Mouse (Mus musculus) MEL (cell line): ENCODE measurements around the gene Vangl1. TPM values are rescaled to one million over a fixed set of nuclear protein-coding genes. Genes with fewer than 3 reads are reported as not detected.

ENCODE experiments used
- DNase-seq: peaks from one replicate; pipeline ENCODE4 v3.0.0; 2011; ENCODE audit warnings: low read depth, low spot score
- H3K27ac ChIP-seq: 2 replicates; pipeline ENCODE4 v1.5.1; 2012; ENCODE audit warnings: low read depth, mild to moderate bottlenecking, control low read depth, low read length, moderate library complexity; ENCODE audit not compliant: control insufficient read depth
- H3K27me3 ChIP-seq, 2 experiments: fragments of 150-350 bp in 1 of 2; sonication (generic) in 1 of 2; 2 replicates each; pipeline ENCODE4 v1.6.1; 2012; ENCODE audit warnings: low read length in 2 of 2, mild to moderate bottlenecking in 2 of 2, improper control_type of control experiment in 1 of 2, moderate library complexity in 1 of 2; ENCODE audit not compliant: insufficient read depth in 2 of 2, control insufficient read depth in 1 of 2
- H3K36me3 ChIP-seq, 2 experiments: 2 replicates each; pipeline ENCODE4 v1.6.1; 2012 to 2014; ENCODE audit warnings: low read length in 2 of 2, improper control_type of control experiment in 1 of 2, inconsistent platforms in 1 of 2, mild to moderate bottlenecking in 1 of 2; ENCODE audit not compliant: insufficient read depth in 2 of 2, control insufficient read depth in 1 of 2
- H3K4me1 ChIP-seq, 2 experiments: fragments of 150-350 bp in 1 of 2; sonication (generic) in 1 of 2; 2 replicates each; pipeline ENCODE4 v1.6.1; 2012; ENCODE audit warnings: low read length in 2 of 2, improper control_type of control experiment in 1 of 2, mild to moderate bottlenecking in 1 of 2; ENCODE audit not compliant: insufficient read depth in 2 of 2, control insufficient read depth in 1 of 2
- H3K4me3 ChIP-seq, 2 experiments: fragments of 150-350 bp in 1 of 2; sonication (generic) in 1 of 2; 2 replicates each; pipeline ENCODE4 v1.5.1; 2012; ENCODE audit warnings: low read depth in 2 of 2, low read length in 2 of 2, mild to moderate bottlenecking in 2 of 2, moderate library complexity in 2 of 2, control low read depth in 1 of 2, improper control_type of control experiment in 1 of 2; ENCODE audit not compliant: control insufficient read depth in 1 of 2, insufficient read depth in 1 of 2
- H3K79me2 ChIP-seq: 2 replicates; pipeline ENCODE4 v1.6.1; 2012; ENCODE audit warnings: mild to moderate bottlenecking, low read length, moderate library complexity; ENCODE audit not compliant: control insufficient read depth, poor library complexity, insufficient read depth
- H3K9ac ChIP-seq: 2 replicates; pipeline ENCODE4 v1.6.1; 2012; ENCODE audit warnings: low read depth, mild to moderate bottlenecking, control low read depth, low read length, moderate library complexity; ENCODE audit not compliant: control insufficient read depth, poor library complexity, severe bottlenecking
- H3K9me3 ChIP-seq: fragments of 150-350 bp; sonication (generic); replicated peaks from 2 replicates; pipeline ENCODE4 v1.6.1; 2012; ENCODE audit warnings: mild to moderate bottlenecking, low read length, improper control_type of control experiment, moderate library complexity; ENCODE audit not compliant: insufficient read depth
- BHLHE40 ChIP-seq: IDR thresholded peaks from 2 replicates; pipeline ENCODE4 v1.6.1; 2012; ENCODE audit warnings: low read depth, mild to moderate bottlenecking, inconsistent platforms, low read length, improper control_type of control experiment, borderline replicate concordance
- E2F4 ChIP-seq: IDR thresholded peaks from 2 replicates; pipeline ENCODE4 v1.6.1; 2011; ENCODE audit warnings: low read depth, low read length, improper control_type of control experiment, borderline replicate concordance
- GATA1 ChIP-seq: IDR thresholded peaks from 2 replicates; pipeline ENCODE4 v1.6.1; 2011; ENCODE audit warnings: low read depth, low read length, improper control_type of control experiment
- MAZ ChIP-seq: IDR thresholded peaks from 2 replicates; pipeline ENCODE4 v1.6.1; 2012; ENCODE audit warnings: low read depth, mild to moderate bottlenecking, inconsistent platforms, low read length, improper control_type of control experiment
- MEF2A ChIP-seq: IDR thresholded peaks from 2 replicates; pipeline ENCODE4 v1.6.1; 2014; ENCODE audit warnings: low read depth, mild to moderate bottlenecking, inconsistent platforms, low read length, improper control_type of control experiment; ENCODE audit not compliant: poor library complexity, insufficient replicate concordance, severe bottlenecking; ENCODE audit errors: extremely low read depth
- MYC ChIP-seq: IDR thresholded peaks from 2 replicates; pipeline ENCODE4 v1.6.1; 2011; ENCODE audit warnings: low read depth, mild to moderate bottlenecking, low read length, improper control_type of control experiment, moderate library complexity
- NRF1 ChIP-seq: IDR thresholded peaks from 2 replicates; pipeline ENCODE4 v1.6.1; 2014; ENCODE audit warnings: low read depth, mild to moderate bottlenecking, inconsistent platforms, low read length, improper control_type of control experiment, moderate library complexity; ENCODE audit not compliant: poor library complexity, insufficient read depth, severe bottlenecking
- POLR2A ChIP-seq, 2 experiments: IDR thresholded peaks; 2 replicates each; pipeline ENCODE4 v1.6.1; 2011 to 2012; ENCODE audit warnings: low read length in 2 of 2, mild to moderate bottlenecking in 2 of 2, control low read depth in 1 of 2, improper control_type of control experiment in 1 of 2, low read depth in 1 of 2, moderate library complexity in 1 of 2; ENCODE audit not compliant: control insufficient read depth in 1 of 2, insufficient read depth in 1 of 2, poor library complexity in 1 of 2
- POLR2AphosphoS5 ChIP-seq: IDR thresholded peaks from 2 replicates; pipeline ENCODE4 v1.6.1; 2012; ENCODE audit warnings: low read depth, borderline replicate concordance, mild to moderate bottlenecking, inconsistent platforms, low read length, moderate library complexity, mixed read lengths
- RAD21 ChIP-seq: IDR thresholded peaks from 2 replicates; pipeline ENCODE4 v1.6.1; 2011; ENCODE audit warnings: mild to moderate bottlenecking, low read depth, low read length, improper control_type of control experiment
- SIN3A ChIP-seq: IDR thresholded peaks from 2 replicates; pipeline ENCODE4 v1.6.1; 2012; ENCODE audit warnings: low read length, improper control_type of control experiment, inconsistent platforms
- TBP ChIP-seq: IDR thresholded peaks from 2 replicates; pipeline ENCODE4 v1.8.0; 2011; ENCODE audit warnings: low read depth, low read length, improper control_type of control experiment
- ZC3H11A ChIP-seq: IDR thresholded peaks from 2 replicates; pipeline ENCODE4 v1.6.1; 2012; ENCODE audit warnings: low read depth, mild to moderate bottlenecking, inconsistent platforms, low read length, improper control_type of control experiment
- ZKSCAN1 ChIP-seq: IDR thresholded peaks from 2 replicates; pipeline ENCODE4 v1.6.1; 2012; ENCODE audit warnings: low read depth, mild to moderate bottlenecking, inconsistent platforms, low read length, improper control_type of control experiment, moderate library complexity
- ZMIZ1 ChIP-seq: IDR thresholded peaks from 2 replicates; pipeline ENCODE4 v1.6.1; 2012; ENCODE audit warnings: low read depth, mild to moderate bottlenecking, inconsistent platforms, low read length, improper control_type of control experiment, moderate library complexity
- polyA plus RNA-seq, 2 experiments: library from polyadenylated mRNA; stranded (reverse) in 1 of 2; unstranded in 1 of 2; fragments of >175 nt in 1 of 2; fragments of >200 nt in 1 of 2; gene quantifications; 2 replicates each; pipeline versions ENCODE4 v1.2.1 to v1.2.4; 2012; ENCODE audit warnings: low replicate concordance in 2 of 2, low read depth in 1 of 2; ENCODE audit not compliant: insufficient read length in 2 of 2, insufficient read depth in 1 of 2, missing spikeins in 1 of 2
- total RNA-seq: library from RNA; depleted of rRNA; stranded (reverse); fragments of 300-350 nt; gene quantifications from 2 replicates; pipeline ENCODE4 v1.2.3, GENCODE M21; 2012

Vangl1 gene
- total and polyA plus RNA-seq, 3 experiments, result 6.5 to 15.1 TPM; not detected in 1

DNA sequence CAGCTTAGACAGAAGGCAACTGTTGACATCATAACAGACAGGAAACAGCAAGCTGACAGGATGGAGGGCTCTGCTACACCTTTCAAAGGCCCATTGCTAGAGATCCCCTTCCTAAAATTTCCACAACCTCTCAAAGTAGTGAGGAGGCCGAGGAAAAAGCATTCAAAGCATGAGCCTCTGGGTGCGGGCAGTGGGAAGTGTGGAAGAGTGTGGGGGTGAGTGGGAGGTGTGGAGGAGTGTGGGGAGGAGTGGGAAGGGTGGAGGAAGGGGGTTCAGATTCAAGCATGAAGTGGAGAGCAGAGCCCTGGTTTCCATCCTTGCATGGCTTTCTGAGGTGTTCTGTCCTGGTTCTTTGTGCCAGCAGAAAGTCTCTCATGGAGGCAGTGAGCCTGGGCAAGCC is 13.8 kb upstream of the Vangl1 start:
- H3K4me3 ChIP-seq, result no peak overlapping the region
- TF ChIP-seq E2F4, result no peak

DNA sequence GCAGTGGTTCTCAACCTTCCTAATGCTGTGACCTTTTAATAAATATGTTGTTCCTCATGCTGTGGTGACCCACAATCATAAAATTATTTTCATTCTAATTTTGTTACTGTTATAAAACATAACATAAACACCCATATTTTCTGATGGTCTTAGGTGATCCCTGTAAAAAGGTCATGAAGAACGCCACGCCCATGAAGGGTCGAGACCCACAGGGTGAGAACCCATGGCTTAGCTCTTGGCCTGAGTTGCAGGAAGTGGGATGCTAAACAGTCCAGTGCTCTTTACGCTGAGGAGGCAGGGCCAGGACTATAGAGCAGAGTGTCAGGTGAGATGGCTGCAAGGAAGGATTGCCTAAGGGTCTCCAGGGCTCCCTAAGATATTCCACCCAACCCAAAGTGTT is 10.2 kb upstream of the Vangl1 start:
- H3K9ac ChIP-seq, result no peak overlapping the region
- no peak overlapping the region for H3K27ac ChIP-seq
- no peaks in the 10 kb centered on the region for H3K36me3 ChIP-seq
- H3K27me3 ChIP-seq, result no peaks in the 10 kb centered on the region
- no peaks in the 10 kb centered on the region for H3K9me3 ChIP-seq
- no peak for TF ChIP-seq SIN3A
- H3K4me3 ChIP-seq, result no peak overlapping the region
- no peak for DNase-seq
- no peaks in the 10 kb centered on the region for H3K79me2 ChIP-seq
- H3K4me1 ChIP-seq, result no peaks in the 10 kb centered on the region

More for the DNA sequence above, 13.8 kb upstream of the Vangl1 start:
- Histone ChIP-seq H3K27ac (no peak overlapping the region), H3K27me3 (no peaks in the 10 kb centered on the region), H3K79me2 (no peaks in the 10 kb centered on the region), H3K4me1 (no peaks in the 10 kb centered on the region), H3K9me3 (no peaks in the 10 kb centered on the region), H3K9ac (no peak overlapping the region), H3K36me3 (no peaks in the 10 kb centered on the region)
- DNase-seq, result no peak

DNA sequence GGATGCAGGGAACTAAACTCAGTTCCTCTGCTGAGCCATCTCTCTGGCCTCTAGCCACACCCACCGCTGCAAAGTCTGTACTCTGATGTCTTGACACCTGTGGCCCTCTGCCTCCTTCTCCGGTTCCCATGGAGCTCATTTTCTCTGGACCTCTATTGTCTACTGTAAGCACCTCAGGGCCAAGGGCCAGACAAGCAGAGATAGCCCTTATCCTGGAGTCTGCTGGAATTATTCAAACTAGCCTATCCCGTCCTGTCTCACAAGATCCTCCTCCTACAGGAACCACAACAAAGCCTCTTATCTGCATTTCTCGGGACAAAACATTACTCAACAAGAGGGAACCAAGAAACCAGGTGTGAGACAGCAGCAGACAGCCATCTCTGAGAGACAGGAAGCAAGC is 9.8 kb upstream of the Vangl1 start:
- no peaks in the 10 kb centered on the region for H3K4me1 ChIP-seq
- no peaks in the 10 kb centered on the region for H3K27me3 ChIP-seq
- no peaks in the 10 kb centered on the region for H3K79me2 ChIP-seq
- TF ChIP-seq SIN3A (no peak), E2F4 (no peak), GATA1 (no peak)
- H3K27ac ChIP-seq, result no peak overlapping the region
- no peaks in the 10 kb centered on the region for H3K9me3 ChIP-seq
- DNase-seq, result no peak
- H3K4me3 ChIP-seq, result no peak overlapping the region
- no peak overlapping the region for H3K9ac ChIP-seq
- H3K36me3 ChIP-seq, result no peaks in the 10 kb centered on the region

DNA sequence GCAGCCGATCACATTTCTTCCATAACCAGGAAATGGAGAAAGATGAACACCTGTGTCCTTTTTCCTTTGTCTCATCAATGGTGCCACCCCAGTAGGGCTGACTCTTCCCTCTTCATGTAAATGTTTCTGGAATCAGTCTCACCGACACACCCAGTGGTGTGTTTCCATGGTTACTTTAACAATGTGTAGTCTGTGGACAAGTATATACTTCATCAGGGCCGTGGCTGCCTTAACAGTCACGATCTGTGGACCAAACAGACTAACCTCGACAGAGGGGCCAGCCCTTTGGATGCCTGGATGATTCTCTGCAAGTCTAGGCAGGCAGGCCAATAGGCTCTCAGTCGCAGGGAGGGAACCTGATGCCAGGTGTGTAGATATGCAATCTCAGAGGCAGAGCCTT is 8.4 kb upstream of the Vangl1 start:
- Histone ChIP-seq H3K36me3 (no peaks in the 10 kb centered on the region), H3K4me3 (no peak overlapping the region), H3K79me2 (no peaks in the 10 kb centered on the region), H3K4me1 (no peaks in the 10 kb centered on the region), H3K9me3 (no peaks in the 10 kb centered on the region), H3K27ac (no peak overlapping the region), H3K27me3 (no peaks in the 10 kb centered on the region), H3K9ac (no peak overlapping the region)
- no peak for TF ChIP-seq MEF2A
- no peak for TF ChIP-seq MYC
- TF ChIP-seq NRF1, result no peak
- no peak for TF ChIP-seq ZKSCAN1
- no peak for TF ChIP-seq ZMIZ1
- no peak for TF ChIP-seq ZC3H11A
- no peak for TF ChIP-seq POLR2AphosphoS5
- TF ChIP-seq MAZ, result no peak
- TF ChIP-seq RAD21, result no peak
- TF ChIP-seq TBP, result no peak
- no peak for TF ChIP-seq POLR2A (IDR thresholded peaks at IDR 0.05; ENCODE audit: control insufficient read depth in 1 of 2, insufficient read depth in 1 of 2, low read depth in 1 of 2, low read length in 2 of 2, poor library complexity in 1 of 2)
- TF ChIP-seq BHLHE40, result no peak
- DNase-seq, result no peak
